1 mouse cellular context compared by ENCODE assay signal in the genomic region with DNA sequence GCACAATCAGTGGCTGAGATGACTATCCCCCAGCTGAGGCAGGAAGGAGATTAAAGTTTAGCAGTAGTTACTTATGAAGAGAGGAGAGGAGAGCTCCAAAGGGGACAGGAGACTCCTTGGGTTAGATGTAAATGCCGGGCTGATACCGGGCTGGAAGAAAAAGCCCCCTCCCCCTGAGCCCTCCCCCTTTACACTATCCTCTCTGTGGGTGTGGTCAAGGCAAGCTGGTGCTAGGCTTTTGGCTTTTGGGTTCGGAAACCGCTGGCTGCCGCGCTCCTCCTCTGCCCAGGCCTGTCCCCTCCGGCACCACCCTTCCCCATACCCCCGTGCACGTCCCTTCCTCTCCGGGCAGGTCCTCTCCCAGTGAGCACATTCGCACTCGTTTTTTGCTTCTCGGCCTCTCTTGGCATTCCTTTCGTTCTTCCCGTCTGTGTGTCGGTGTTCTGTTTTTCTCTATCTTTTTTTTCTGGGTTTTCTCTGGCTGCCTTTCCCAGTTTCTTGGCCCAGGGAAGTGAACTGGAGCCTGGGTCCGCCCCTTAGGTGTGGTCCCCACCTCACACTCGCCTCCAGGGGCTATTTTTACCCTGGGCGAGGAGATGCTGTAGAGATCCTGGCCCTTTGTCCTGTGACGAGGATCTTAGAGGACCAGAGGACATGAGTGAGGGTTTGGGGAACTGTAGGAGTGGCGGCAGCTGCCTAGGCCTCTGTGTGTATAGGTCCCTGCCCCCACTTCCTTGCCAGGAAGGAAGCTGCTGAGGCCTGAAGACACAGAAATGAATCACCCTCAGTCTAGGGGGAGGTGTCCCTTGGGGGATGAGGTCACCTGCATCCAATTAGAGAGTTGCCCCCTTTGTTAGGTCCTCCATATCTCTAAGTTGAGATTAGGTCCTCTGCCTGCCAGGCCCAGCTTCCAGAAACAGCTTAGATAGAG.
TF ChIP-seq lines count a peak whose summit lies in the region.

No protein-coding gene starts in this region.

TF ChIP-seq in ES-E14, 5 proteins besides CTCF, POLR2A, EP300 and RAD21 (continued from another document):
- no peak for TF ChIP-seq ZC3H11A (IDR thresholded peaks at IDR 0.05; ENCODE audit: borderline replicate concordance, low read depth, low read length)
